Mouse (Mus musculus): ENCODE results near the gene Scn8a.

Gene Scn8a

GRCm38 (mm10) chr15:101069641-101070190, 200.1 kb downstream of the Scn8a start:
- in situ Hi-C loops (cut with MseI, MboI) = no loop called here

- in situ Hi-C loops (cut with MseI, MboI) = no loop called here
Observed at GRCm38 (mm10) chr15:101070762-101071161, 201.1 kb downstream of the Scn8a start.

- in situ Hi-C loops (cut with MseI, MboI) = no loop called here
Observed at GRCm38 (mm10) chr15:101072736-101073135, 203.1 kb downstream of the Scn8a start.

- in situ Hi-C loops (cut with MseI, MboI) = no loop called here
Observed at GRCm38 (mm10) chr15:101074067-101074466, 204.4 kb downstream of the Scn8a start.

- in situ Hi-C loops (cut with MseI, MboI) = no loop called here
Observed at GRCm38 (mm10) chr15:101075150-101075549, 205.5 kb downstream of the Scn8a start.

GRCm38 (mm10) chr15:101075656-101076055, 206.0 kb downstream of the Scn8a start:
- in situ Hi-C loops (cut with MseI, MboI) = no loop called here

- in situ Hi-C loops (cut with MseI, MboI) = no loop called here
Observed at GRCm38 (mm10) chr15:101076071-101077000, 206.7 kb downstream of the Scn8a start.

- in situ Hi-C loops (cut with MseI, MboI) = no loop called here
Observed at GRCm38 (mm10) chr15:101077001-101077812, 207.5 kb downstream of the Scn8a start.

- in situ Hi-C loops (cut with MseI, MboI) = no loop called here
Observed at GRCm38 (mm10) chr15:101077813-101078730, 208.4 kb downstream of the Scn8a start, which contains the start of gene Fignl2. TSS of gene Fignl2 (minus strand) at chr15:101078567.

GRCm38 (mm10) chr15:101078731-101079156, 209.1 kb downstream of the Scn8a start:
- in situ Hi-C loops (cut with MseI, MboI) = no loop called here

- in situ Hi-C loops (cut with MseI, MboI) = no loop called here
Observed at GRCm38 (mm10) chr15:101080031-101080520, 210.4 kb downstream of the Scn8a start.

GRCm38 (mm10) chr15:101081035-101081548, 211.4 kb downstream of the Scn8a start:
- in situ Hi-C loops (cut with MseI, MboI) = no loop called here

GRCm38 (mm10) chr15:101082236-101082635, 212.6 kb downstream of the Scn8a start:
- in situ Hi-C loops (cut with MseI, MboI) = no loop called here

GRCm38 (mm10) chr15:101084499-101084898, 214.8 kb downstream of the Scn8a start:
- in situ Hi-C loops (cut with MseI, MboI) = no loop called here

- in situ Hi-C loops (cut with MseI, MboI) = no loop called here
Observed at GRCm38 (mm10) chr15:101086451-101086850, 216.8 kb downstream of the Scn8a start.

GRCm38 (mm10) chr15:101086956-101087355, 217.3 kb downstream of the Scn8a start:
- in situ Hi-C loops (cut with MseI, MboI) = no loop called here

- in situ Hi-C loops (cut with MseI, MboI) = no loop called here
Observed at GRCm38 (mm10) chr15:101088291-101088690, 218.6 kb downstream of the Scn8a start.

GRCm38 (mm10) chr15:101091551-101091950, 221.9 kb downstream of the Scn8a start:
- in situ Hi-C loops (cut with MseI, MboI) = no loop called here

GRCm38 (mm10) chr15:101092121-101092828, 222.6 kb downstream of the Scn8a start:
- in situ Hi-C loops (cut with MseI, MboI) = no loop called here
